Mouse (Mus musculus) adrenal gland, postnatal 4 days (tissue): ENCODE measurements around the gene Sst. TPM values are rescaled to one million over a fixed set of nuclear protein-coding genes. Genes with fewer than 3 reads are reported as not detected.
"Not testable (repeated sequence)": the region's sequence is repeated elsewhere in the genome, so short reads cannot be mapped to it uniquely, and the experiment has no call there.

Experiments used
- DNase-seq, 2 experiments: peaks; one replicate each; pipeline ENCODE4 v3.0.0; 2021 to 2022; ENCODE audit warnings: low spot score in 2 of 2, mixed read lengths in 2 of 2
- long read RNA-seq, 2 experiments: library from polyadenylated mRNA; stranded (forward); transcript quantifications; one replicate each; pipeline ENCODE4 v2.0.0; 2021
- total RNA-seq, 2 experiments: library from RNA; stranded (reverse); gene quantifications; 2 replicates each; pipeline ENCODE4 v1.2.3; 2021

Gene Sst
- total RNA-seq, result 10 to 100 TPM in 1 of 2 experiments, 1 to 10 TPM in 1; 1.7 to 37.7 TPM
- long read RNA-seq, experiment 1, partial matches to known transcripts, result 0 of 1 reads
- long read RNA-seq, experiment 1, other reads (novel, unspliced or antisense), result 0 of 1 reads
- long read RNA-seq, experiment 2, partial matches to known transcripts, result 3 of 6 reads
- long read RNA-seq, experiment 2, other reads (novel, unspliced or antisense), result 0 of 6 reads

DNA sequence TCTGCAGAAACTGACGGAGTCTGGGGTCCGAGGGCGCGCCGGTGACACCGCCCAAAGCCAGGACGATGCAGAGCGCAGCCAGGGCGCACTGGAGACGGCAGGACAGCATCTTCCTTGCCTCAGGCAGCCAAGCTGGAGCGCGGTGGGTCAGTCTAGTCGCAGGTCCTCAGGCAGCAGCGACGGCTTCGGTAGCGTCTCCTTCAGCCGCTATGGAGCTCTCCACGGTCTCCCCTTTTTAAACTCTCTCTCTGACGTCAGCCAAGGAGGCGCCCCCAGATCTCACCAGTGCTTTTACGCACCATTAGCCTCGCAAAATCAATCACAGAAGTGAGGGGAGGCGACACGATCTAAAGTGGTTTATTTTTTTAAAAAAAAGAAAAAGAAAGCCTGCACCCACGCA is at the start of gene Sst:
Gene Sst, minus strand, starts transcription at position 323 of the 400 bp plus-strand sequence.
- DNase-seq, result no peak

DNA sequence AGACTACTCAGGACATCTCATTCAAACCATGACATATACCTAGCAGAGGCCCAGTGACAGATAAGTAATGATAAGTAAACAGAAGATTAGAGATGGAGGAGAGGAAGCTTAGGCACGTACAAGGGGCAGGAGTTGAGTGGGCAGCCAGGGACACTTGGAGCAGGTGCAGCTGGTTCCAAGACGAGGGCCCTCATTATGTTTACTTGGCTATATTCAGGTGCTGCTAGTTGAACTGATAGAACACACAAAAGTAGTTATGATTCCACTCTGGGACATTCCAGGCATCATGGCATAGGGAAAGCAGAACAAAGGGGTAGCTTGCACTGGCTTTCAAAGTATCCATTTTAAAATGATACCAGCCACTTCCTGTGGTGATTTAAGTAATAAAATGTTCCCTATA is 43.6 kb upstream of the Sst start:
- no peak for DNase-seq

DNA sequence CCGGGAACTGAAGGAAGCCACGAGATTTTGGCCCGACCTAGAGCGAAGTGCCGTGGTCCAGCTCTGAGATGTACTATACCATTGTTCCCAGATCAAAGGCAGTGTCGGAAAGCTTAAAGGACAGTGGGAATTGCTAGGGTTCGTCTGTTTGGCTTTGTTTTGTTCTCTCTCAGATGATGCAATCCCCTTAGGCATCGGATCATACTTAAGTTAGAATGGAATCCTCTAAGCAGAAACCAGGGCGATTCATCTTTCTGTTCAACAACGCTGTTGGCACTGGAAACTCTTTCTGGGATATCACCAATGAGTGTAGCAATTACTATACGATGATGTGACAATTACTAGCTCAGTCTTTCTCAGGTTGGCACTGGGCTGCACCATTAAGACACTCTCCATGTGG is 41.5 kb upstream of the Sst start, which contains the start of gene Rtp2:
Gene Rtp2, minus strand, starts transcription at position 101 of the 400 bp plus-strand sequence.
- no peak for DNase-seq

DNA sequence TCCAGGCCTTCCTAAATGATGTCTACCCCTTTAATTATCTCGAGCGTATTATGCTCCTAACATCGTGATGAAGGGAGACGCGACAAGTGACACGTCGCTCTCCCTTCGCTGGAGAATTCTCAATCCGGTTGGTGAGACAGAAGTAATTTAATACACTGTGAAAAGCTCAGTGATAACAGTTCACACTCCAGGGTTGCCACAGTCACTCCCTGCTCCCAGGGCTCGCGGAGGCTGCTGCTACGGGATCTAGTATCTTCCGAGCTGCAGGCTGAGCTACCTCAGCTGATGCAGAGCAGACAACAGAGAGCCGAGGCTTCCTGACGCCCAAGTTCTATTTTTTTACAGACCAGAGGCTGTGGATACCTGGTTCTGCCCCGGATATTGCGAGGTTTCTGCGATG is 40.5 kb upstream of the Sst start:
- no peak for DNase-seq

DNA sequence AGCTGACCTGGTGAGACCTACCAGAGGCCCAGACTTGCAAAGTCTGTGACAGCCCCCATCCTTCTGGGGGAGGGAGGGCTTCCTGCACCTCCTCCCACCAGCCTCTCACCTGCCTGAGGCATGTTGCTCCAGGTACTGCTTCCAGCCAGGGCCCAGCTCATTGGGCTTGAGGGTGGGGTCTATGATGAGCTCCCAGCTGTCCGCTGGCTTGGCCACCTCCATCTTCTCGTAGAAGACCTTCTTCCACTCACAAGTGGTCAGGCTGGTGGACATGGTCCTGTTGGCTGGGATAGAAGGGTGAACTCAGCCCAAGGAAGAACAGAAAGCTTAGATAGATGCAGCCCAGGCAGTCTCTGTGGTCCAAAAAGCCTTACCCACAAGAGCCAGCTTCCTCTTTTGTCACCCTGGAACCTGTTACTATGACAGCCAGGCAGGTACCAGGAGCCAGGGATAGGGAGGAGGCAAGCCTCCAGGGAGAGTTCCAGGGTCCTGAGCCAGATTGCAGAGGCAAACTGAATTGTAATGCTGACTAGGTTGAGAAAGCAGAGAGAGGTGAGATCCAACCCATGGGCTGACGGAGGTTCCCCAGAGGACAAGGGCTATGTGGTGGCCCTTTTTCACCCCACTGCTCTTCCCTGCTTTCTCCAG is 39.8 kb upstream of the Sst start:
- DNase-seq, result no peak

DNA sequence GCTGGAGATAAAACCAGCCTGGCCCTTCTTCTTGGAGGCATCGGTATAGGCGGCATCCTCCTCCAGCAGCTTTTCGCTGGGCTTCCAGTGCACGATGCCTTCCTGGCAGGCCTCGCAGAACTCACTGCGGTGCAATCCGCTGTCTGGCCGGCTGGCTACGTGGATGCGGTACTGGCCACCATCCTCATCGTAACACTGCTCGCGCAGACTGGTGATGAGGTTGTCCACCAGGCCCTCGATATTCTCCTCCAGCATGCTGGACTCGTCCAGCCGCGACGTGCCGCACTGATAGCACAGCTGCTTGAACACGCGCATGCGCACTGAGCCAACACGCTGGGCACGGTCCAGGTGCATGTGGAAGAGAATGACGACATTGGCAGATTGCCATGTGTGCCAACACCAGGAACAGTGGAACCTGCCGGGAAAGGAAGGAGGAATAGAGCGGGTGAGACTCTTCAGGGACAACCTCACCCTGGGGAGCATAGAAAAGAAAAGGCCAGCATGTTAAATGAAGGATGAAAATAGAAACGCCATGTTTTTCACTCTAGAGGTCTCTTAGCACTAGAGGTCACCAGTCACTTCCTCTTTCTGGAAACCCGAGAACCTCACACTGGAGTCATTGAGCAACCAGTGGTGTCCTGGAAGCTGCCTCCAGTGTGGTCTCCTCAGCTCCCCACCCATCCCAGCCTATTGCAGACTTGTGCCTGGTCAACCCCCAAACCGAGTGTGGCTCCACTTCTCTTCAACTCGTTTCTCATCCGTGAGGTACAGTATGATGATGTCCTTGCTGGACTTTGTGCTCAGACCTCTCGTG is 36.8 kb upstream of the Sst start:
- no peak for DNase-seq

DNA sequence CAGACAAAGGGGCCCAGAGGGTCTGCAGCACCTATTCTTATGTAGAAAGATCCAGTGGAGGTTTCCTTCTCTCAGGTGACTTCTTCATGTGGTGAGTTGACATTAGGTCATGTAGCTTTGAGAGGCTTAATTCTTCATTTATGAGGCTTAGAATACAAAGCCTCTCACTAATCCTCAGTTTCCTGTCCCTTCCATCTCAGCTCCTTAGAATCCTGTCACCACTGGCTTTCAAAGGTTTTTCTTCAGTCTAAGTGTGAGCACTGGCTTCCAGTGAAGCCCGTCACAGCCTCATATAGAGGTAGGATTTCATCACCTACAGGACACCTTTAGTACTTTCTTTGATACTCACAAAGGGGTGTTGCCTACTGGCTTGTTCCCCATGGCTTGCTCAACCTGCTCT is 32.1 kb upstream of the Sst start:
- DNase-seq, result no peak

DNA sequence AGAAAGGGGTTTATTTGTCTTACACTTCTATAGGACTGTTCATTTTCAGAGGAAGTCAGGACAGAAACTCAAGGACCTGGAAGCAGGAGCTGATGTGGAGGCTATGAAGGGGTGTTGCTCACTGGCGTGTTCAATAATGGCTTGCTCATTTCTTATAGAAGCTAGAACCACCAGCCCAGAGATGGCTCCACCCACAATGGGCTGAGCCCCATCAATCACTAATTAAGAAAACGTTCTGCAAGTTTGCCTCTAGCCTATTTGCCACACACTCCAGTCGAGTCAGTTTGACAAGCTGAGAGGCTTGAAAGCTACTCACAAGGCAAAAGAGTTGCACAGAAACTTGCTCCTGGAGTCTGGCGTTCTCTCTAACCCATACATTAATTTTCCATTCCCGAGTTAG is 30.9 kb upstream of the Sst start:
- DNase-seq, result no peak

DNA sequence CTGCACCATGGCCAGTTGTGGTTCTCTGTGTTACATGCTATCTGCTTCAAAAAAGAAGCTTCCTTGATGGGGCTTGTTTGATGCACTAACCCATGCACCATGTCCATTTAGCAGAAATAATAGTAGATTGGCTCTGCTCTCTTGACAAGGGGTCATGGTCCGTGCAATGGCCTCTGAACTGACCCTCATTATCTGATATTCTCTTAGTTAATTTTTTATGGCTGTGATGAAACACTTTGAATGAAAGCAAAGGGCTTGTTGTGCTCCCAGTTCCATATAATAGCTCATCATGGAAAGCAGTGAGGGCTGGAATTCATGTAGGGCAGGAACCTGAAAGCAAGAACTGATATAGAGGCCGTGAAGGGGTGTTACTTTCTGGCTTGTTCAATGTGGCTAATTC is 28.7 kb upstream of the Sst start:
- DNase-seq, result no peak

DNA sequence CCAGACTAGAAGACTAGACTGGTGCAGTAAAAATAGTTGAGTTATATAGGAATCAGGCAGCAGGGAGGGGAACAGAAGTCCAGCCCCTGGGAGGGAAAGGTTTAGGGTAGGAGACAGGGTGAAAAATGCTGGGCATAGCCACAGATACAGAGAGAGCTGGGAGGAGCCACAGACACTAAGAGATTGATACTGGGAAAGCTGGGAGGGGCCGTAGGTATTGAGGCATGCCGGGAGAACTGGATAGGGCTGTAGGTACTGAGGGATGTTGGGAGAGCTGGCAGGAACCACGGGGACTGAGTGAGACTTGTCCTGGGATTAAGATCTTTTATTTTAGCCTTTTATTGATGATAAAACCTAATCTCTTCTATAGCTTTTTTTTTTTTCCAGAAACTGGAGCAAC is 22.6 kb upstream of the Sst start:
- DNase-seq, result no peak

DNA sequence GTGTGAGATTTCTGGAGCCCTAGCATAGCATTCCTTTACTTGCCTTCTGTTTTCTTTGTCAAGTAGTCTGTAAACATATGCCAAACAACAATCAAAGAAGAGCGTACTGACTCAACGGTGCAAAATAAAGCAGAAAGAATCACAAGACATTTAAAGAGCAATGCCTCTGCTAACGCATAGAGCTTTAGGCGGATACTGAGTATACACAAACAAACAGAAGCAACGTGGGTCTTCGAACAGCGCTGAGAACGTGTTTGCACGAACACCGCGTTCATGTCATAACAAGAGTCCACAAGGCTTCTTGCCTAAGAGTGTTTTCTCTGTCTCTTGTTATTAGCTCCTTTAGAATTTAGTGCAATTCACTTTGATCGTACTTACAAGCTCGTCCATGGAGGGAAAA is 22.0 kb upstream of the Sst start:
- no peak for DNase-seq

DNA sequence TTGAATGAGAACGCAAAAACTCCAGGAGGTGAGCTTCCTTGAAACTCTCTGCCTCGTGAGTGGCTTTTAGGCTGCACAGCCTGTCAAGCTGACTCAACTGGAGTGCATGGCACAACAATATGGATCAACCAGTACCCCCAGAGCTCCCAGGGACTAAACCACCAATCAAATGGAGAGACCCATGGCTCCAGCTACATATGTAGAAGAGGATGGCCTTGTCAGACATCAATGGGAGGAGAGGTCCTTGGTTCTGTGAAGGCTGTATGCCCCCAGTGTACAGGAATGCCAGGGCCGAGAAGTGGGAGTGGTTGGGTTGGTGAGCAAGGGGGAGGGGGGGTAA is 18.2 kb upstream of the Sst start:
- DNase-seq, result not testable (repeated sequence)

DNA sequence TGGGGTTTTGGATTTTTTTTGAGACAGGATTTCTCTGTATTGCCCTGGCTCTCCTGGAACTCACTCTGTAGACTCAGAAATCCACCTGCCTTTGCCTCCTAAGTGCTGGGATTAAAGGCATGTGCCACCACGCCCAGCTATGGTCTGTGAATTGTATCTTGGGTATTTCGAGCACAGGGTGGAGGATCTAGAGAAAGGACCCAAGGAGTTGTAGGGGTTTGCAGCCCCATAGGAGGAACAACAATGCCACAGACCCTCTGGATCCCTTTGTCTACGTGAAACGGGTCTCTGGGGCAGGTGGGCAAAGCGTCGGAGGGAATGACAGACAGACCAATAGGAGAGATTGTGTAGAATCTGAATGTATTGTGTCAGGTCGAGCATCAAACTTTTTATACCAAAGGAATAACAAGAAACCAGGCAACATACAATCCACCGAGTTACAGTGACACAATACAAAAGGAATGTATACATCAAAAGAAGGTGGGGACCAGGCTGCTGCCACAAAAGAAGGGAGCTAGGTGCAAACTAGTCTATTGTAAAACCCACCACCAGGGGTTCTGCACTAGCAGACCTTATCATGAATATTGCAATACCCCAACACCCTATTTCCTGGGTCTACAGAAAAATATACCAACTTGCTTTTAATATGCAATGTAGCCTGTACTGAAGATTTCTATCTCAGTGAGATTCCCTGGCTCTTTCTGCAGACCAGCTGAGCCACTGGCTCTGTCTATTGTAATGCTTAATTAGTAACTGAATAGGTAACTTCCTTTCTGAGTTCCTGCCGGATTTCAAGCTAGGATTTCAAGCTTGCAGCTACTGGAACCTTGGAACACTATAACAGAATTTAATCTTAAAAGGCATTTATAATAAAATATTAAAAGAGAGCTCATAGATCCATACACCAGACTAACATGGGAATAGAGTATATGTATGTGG is 17.6 kb upstream of the Sst start:
- not testable (repeated sequence) for DNase-seq

DNA sequence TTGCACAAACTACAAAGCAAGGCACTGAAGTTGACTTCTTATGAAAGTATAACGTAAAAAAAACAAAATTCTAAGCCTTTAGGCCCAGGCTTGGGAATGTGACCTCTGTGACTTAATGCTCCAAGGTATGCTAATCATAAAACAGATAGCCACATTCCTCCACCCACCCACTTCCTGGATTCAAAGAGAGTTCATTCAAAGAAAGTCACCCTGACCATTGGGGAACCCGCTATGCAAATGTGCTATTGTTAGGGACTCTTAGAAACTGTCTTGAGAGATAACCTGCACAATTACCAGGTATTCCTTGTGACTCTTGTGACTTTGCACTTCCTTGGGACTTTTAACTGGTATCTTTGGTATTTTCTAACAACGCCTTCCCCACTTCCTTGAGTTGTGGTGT is 15.8 kb upstream of the Sst start:
- not testable (repeated sequence) for DNase-seq

DNA sequence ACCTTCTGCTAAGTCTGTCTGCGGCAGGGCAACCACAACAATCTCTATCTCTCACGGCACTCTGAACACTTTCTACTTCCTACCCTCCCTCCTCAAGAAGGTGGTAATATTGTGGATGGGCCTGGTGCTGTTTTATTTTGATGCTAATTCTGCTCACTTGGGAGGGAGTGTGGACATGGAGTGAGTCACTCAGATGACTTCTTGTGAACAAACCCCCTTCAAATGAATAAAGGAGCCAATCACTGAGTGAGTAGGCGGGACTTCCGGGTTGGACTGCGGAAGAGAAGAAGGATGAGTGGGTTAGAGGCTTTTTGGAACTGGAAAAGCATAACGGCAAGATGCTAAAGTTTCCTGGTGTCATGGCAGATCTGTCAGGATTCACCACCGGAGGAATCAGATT is 10.7 kb upstream of the Sst start:
- no peak for DNase-seq

DNA sequence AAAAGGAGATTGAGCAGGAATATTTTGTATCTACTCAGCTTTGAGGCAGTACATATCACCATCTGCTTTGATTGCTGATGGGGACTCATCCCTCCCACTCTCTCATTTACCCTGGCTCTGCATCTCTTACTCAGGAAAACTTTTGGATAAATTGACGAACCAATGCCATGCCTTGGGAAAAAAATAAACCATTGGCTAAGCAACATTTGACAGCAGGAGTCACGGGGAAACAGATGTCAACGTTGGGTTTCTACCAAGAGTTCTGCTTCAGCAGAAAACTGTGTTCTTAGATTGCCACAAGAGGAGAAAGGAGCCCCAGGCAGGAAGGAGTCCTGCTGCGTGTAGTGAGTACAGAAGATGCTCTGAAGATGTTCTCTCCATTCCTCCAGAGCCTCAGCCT is 9.3 kb upstream of the Sst start:
- no peak for DNase-seq

DNA sequence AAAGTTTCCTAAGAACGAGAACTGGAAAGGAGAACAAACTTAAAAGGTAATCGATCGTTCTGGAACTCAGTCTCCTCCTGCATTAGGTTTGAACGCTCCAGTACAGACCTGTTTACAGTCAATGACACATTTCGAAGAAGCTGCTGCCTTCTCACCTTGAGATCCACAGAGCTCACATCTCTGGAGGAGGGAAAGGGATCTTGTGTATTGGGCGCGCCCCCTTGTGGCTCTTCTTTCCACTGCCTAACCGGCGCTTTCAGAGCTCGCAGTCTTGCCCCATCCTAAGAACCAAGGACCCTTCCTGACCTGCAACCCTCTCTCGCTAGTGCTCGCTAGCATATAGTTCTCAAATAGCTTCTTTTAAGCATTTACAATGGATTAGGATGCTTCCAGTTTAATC is 8.1 kb upstream of the Sst start:
- DNase-seq, result peak; percentile 46 to 53

DNA sequence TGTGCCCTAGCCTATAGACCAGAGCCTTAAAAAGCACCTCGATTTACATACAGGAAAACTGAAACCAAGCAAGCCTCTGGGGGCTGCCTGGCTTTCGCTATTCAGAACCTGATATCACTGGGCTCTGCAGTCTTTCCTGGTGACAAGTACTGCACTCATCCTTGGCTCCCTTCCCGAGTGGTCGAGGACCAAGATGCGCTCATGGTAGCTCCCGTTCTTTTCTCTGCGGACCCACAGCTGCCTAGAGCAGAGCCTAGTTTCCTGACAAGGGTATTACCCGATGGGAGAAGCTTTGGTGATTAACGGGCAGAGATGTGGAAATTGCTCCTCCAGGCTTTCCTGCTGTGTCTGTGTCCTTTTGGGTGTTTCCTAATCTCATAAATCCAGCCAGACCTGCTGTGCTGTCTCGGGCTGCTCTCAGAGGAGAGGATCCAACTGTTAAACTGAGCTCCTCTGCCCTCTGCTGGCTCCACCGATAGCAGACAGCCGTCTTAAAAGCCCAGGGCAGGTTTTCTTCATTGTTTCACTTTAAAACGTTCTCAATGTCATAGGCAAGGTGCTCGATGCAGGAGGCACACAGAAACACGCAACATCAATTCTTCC is 7.3 kb upstream of the Sst start:
- peak; percentile 33 to 48 for DNase-seq

DNA sequence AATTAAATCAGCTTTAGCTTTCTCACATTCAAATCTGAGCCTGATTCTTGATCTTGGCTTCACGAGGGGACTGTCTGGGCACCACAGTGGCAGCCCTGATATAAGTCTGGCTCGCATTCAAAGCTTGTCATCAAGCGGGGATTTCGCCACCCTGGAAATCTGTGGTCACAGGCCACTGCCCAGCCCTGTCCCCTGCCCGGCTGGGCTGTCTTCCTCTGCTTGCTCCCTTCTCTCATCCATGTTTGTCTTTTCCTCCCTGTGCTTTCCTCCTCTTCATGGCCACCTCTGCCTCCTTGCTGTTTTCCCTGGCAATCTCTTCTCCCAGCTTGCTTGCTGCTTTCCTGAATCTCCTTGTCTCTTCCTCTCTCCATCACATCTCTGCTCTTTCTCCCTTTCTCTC is 6.7 kb upstream of the Sst start:
- no peak for DNase-seq

DNA sequence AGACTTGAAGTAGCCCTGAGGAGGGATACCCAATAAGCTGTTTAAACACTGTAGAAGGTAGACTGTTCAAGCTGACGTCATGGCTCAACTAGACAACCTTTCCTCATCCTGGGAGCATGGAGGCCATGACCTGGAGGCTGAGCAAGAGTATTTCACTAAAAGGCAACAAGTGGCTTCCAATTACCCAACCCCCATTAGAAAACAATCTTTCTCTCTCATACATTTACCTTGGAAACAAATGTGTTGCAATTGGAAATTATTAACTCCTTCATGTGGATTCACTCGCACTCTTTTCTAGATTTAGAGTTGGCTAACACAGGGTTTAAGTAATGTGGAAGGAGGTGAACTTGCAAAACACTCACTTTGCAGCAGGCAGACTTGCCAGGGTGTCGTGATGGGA is 4.4 kb upstream of the Sst start:
- no peak for DNase-seq

DNA sequence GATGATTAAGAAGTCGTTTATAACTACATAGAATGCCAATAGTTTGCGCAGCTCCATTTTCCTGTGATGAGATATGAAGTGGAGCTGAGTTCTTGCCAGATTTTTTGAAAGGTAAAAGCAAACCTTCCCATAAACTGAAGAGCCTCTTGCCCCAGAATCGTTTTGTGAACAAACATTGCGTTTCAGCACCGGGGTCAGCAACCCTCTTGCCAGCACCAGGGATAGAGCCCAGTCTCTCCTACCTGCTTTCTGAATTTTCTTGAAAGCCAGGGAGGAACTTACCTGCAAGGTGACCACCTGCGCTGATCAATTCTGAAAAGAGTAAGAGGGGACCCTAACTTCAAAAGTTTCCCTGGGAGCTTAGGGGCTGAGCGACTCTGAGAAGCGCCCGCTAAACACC is 607 bp downstream of the Sst start:
- no peak for DNase-seq
